Mouse (Mus musculus) spleen, postnatal 10 days (tissue): ENCODE data around the gene Cd274.

Experiments
- DNase-seq, 2 experiments: peaks; one replicate each; pipeline ENCODE4 v3.0.0; 2021 to 2022; ENCODE audit warnings: low spot score in 2 of 2

The Cd274 gene

GRCm38 (mm10) chr19:29364076-29364475 is 3.2 kb upstream of the Cd274 start:
- peak in 1 of 2 experiments; percentile 28 for DNase-seq

- peak in 1 of 2 experiments; percentile 71 for DNase-seq
Measured at GRCm38 (mm10) chr19:29365105-29365504, 2.1 kb upstream of the Cd274 start.

- DNase-seq: no peak
Measured at GRCm38 (mm10) chr19:29366226-29366968, 858 bp upstream of the Cd274 start.

GRCm38 (mm10) chr19:29368041-29368440 is 786 bp downstream of the Cd274 start:
- DNase-seq: no peak

- DNase-seq: no peak
Measured at GRCm38 (mm10) chr19:29368671-29369309, 1.5 kb downstream of the Cd274 start.

GRCm38 (mm10) chr19:29370112-29370511 is 2.9 kb downstream of the Cd274 start:
- DNase-seq: no peak

- DNase-seq: no peak
Measured at GRCm38 (mm10) chr19:29370545-29371283, 3.5 kb downstream of the Cd274 start.

GRCm38 (mm10) chr19:29371284-29372081 is 4.2 kb downstream of the Cd274 start:
- no peak for DNase-seq

- DNase-seq: no peak
Measured at GRCm38 (mm10) chr19:29372138-29372537, 4.9 kb downstream of the Cd274 start.

- no peak for DNase-seq
Measured at GRCm38 (mm10) chr19:29372621-29373020, 5.4 kb downstream of the Cd274 start.

- DNase-seq: no peak
Measured at GRCm38 (mm10) chr19:29373438-29373837, 6.2 kb downstream of the Cd274 start.

GRCm38 (mm10) chr19:29374947-29375346 is 7.7 kb downstream of the Cd274 start:
- DNase-seq: no peak

- no peak for DNase-seq
Measured at GRCm38 (mm10) chr19:29376382-29376781, 9.1 kb downstream of the Cd274 start.

- no peak for DNase-seq
Measured at GRCm38 (mm10) chr19:29379839-29380603, 12.8 kb downstream of the Cd274 start.

- no peak for DNase-seq
Measured at GRCm38 (mm10) chr19:29383368-29383767, 16.1 kb downstream of the Cd274 start.

- DNase-seq: no peak
Measured at GRCm38 (mm10) chr19:29384412-29384811, 17.2 kb downstream of the Cd274 start.

GRCm38 (mm10) chr19:29384994-29385393 is 17.7 kb downstream of the Cd274 start:
- DNase-seq: no peak

- DNase-seq: no peak
Measured at GRCm38 (mm10) chr19:29385822-29386221, 18.6 kb downstream of the Cd274 start.

- no peak for DNase-seq
Measured at GRCm38 (mm10) chr19:29388818-29389217, 21.6 kb downstream of the Cd274 start.

GRCm38 (mm10) chr19:29390483-29390882 is 23.2 kb downstream of the Cd274 start:
- no peak for DNase-seq

- DNase-seq: no peak
Measured at GRCm38 (mm10) chr19:29391279-29391678, 24.0 kb downstream of the Cd274 start.
